Mouse (Mus musculus) liver, adult 2 months (tissue): Measurements from ENCODE around the gene Nwd2.

ENCODE experiments used
- CTCF ChIP-seq: fragments of 200-500 bp; IDR thresholded peaks from 2 replicates; pipeline ENCODE4 v1.5.1; 2011; ENCODE audit warnings: low read depth, low read length, control low read depth
- POLR2A ChIP-seq: fragments of 200-500 bp; IDR thresholded peaks from 2 replicates; pipeline ENCODE4 v1.6.1; 2011; ENCODE audit warnings: low read length, control low read depth; ENCODE audit not compliant: insufficient read depth; ENCODE audit errors: extremely low read depth

- no peak for TF ChIP-seq CTCF
- TF ChIP-seq POLR2A, result no peak
Observed at GRCm38 (mm10) chr5:63767464-63767863, 118.6 kb downstream of the Nwd2 start.
